ENCODE assay signal across 8 mouse cellular contexts in the genomic region with DNA sequence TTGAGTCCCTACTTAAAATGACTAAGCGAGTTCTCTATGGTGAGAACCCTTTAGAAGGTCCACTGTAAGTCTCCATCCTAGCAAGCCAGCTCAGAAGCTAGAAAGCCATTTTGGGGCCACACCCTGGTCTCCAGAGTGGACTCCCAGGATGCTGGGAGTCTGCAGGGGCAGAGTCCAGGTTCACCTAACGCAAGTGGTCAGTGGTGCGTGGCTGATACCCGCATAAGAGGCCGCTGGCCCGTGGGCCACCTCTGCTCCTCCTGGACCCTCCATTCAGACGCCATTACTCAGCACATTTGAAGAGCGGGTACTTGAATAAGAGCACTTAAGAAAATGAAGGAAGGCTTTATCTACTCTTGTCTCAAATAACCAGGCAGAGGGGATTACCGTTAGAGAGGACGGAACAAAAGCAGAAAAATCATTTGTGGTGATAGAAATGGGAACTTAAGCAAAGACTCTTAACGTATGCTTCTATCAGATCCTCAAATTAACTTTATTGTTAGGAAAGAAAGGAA.
DNase-seq lines count a peak whose midpoint lies in the region; ATAC-seq and TF ChIP-seq lines count a peak whose summit lies in the region.

No protein-coding gene starts in this region.

- no peak for ATAC-seq in liver, embryonic 12.5 days
- ATAC-seq in liver, postnatal 0 days, result no peak
- ATAC-seq in forebrain, embryonic 16.5 days, result no peak
- no peak for ATAC-seq in monocyte, adult 5-6 weeks (replicated peaks; ENCODE audit: insufficient number of reproducible peaks, low FRiP score, low TSS enrichment, poor library complexity, severe bottlenecking)

- H3K9ac ChIP-seq in liver, embryonic 12.5 days, result no peak overlapping the region
- H3K9ac ChIP-seq in liver, postnatal 0 days (replicated peaks), result no peak overlapping the region
- H3K9ac ChIP-seq in forebrain, embryonic 16.5 days (replicated peaks; ENCODE audit: low read depth, low read length), result peak overlapping the region; percentile 13; the same call in 1 of the 2 replicates

- no peak overlapping the region for H3K4me3 ChIP-seq in liver, embryonic 12.5 days
- no peak overlapping the region for H3K4me3 ChIP-seq in liver, postnatal 0 days (ENCODE audit: low read depth, low read length)
- peak overlapping the region; percentile 34 for H3K4me3 ChIP-seq in forebrain, embryonic 16.5 days (replicated peaks; ENCODE audit: low read length)

- H3K4me2 ChIP-seq in liver, embryonic 12.5 days, result peak overlapping the region; percentile 33; the same call in 1 of the 2 replicates
- H3K4me2 ChIP-seq in liver, postnatal 0 days (ENCODE audit: low read depth, low read length), result no peak overlapping the region
- H3K4me2 ChIP-seq in forebrain, embryonic 16.5 days (ENCODE audit: low read length), result peak overlapping the region; percentile 54

- no peak for TF ChIP-seq CTCF in liver, postnatal 0 days (IDR thresholded peaks at IDR 0.05; ENCODE audit: low read depth)

- peaks cover 3% of the 10 kb centered on the region; the same call in 1 of the 2 replicates for H3K27me3 ChIP-seq in liver, embryonic 12.5 days (replicated peaks)
- H3K27me3 ChIP-seq in liver, postnatal 0 days (ENCODE audit: insufficient read depth, low read length), result peaks cover 13% of the 10 kb centered on the region
- H3K27me3 ChIP-seq in forebrain, embryonic 16.5 days (replicated peaks; ENCODE audit: control insufficient read depth, insufficient read depth, low read length), result peaks cover 16% of the 10 kb centered on the region; the same call in 1 of the 2 replicates

- 31% methylated on average over 11 of the region's 11 CpGs for WGBS in liver, embryonic 12.5 days (ENCODE audit: insufficient replicate concordance)
- WGBS in liver, postnatal 0 days (ENCODE audit: insufficient replicate concordance), result 27% methylated on average over 11 of the region's 11 CpGs
- 10% methylated on average over 11 of the region's 11 CpGs for WGBS in forebrain, embryonic 16.5 days

- no peaks in the 10 kb centered on the region for H3K9me3 ChIP-seq in liver, embryonic 12.5 days (replicated peaks)
- H3K9me3 ChIP-seq in liver, postnatal 0 days (ENCODE audit: low read length), result no peaks in the 10 kb centered on the region
- H3K9me3 ChIP-seq in forebrain, embryonic 16.5 days (ENCODE audit: control insufficient read depth, low read length), result no peaks in the 10 kb centered on the region

- no peaks in the 10 kb centered on the region for H3K4me1 ChIP-seq in liver, embryonic 12.5 days
- no peaks in the 10 kb centered on the region for H3K4me1 ChIP-seq in liver, postnatal 0 days (ENCODE audit: insufficient read depth)
- peaks cover 7% of the 10 kb centered on the region for H3K4me1 ChIP-seq in forebrain, embryonic 16.5 days (replicated peaks; ENCODE audit: control insufficient read depth, insufficient read depth, low read length)

- DNase-seq in liver, postnatal 0 days, result no peak
- DNase-seq in kidney, postnatal 25 days, result peak; percentile 32 to 79
- peak; percentile 13 for DNase-seq in retina, postnatal 1 day
- no peak for DNase-seq in left cerebral cortex, adult 18-20 months (ENCODE audit: low spot score in 2 of 2)
- no peak for DNase-seq in gastrocnemius, postnatal 10 days

- H3K27ac ChIP-seq in liver, embryonic 12.5 days, result no peak overlapping the region
- H3K27ac ChIP-seq in liver, postnatal 0 days (ENCODE audit: low read depth), result no peak overlapping the region
- no peak overlapping the region for H3K27ac ChIP-seq in forebrain, embryonic 16.5 days (ENCODE audit: low read length)

- H3K36me3 ChIP-seq in liver, embryonic 12.5 days, result no peaks in the 10 kb centered on the region
- no peaks in the 10 kb centered on the region for H3K36me3 ChIP-seq in liver, postnatal 0 days (replicated peaks; ENCODE audit: insufficient read depth, low read length)
- H3K36me3 ChIP-seq in forebrain, embryonic 16.5 days (ENCODE audit: control insufficient read depth, insufficient read depth), result no peaks in the 10 kb centered on the region

- TF ChIP-seq EP300 in liver, postnatal 0 days (IDR thresholded peaks at IDR 0.05; ENCODE audit: low read depth), result no peak

Comparison
In these comparisons a context has a peak if more than half of its experiments do, and no peak if none do; other contexts are left out.
1. DNase-seq: peak in kidney, postnatal 25 days (2 of 2) and retina, postnatal 1 day (single experiment); none in liver, postnatal 0 days (single experiment), left cerebral cortex, adult 18-20 months (0 of 2) and gastrocnemius, postnatal 10 days (single experiment).